Mouse (Mus musculus) embryonic facial prominence, embryonic 11.5 days (tissue): ENCODE data around the gene Ntan1. TPM values are rescaled to one million over a fixed set of nuclear protein-coding genes. Genes with fewer than 3 reads are reported as not detected.
A peak's percentile ranks its signal among the peaks of the same experiment; 100 is the strongest.

Source experiments
- ATAC-seq: fragments of 200-750 bp; cut with Nextera tagmentation; replicated peaks from 2 replicates; pipeline ENCODE4 v1.8.0; 2017; ENCODE audit warnings: low read depth; ENCODE audit not compliant: insufficient number of reproducible peaks, low FRiP score, low TSS enrichment
- DNase-seq: peaks from one replicate; pipeline ENCODE4 v3.0.0-alpha.2; 2015; ENCODE audit warnings: low spot score
- H3K27ac ChIP-seq: fragments of 300-500 bp; sonication (generic); replicated peaks from 2 replicates; pipeline ENCODE4 v1.5.1; 2014; ENCODE audit warnings: mild to moderate bottlenecking, low read depth, low read length, control low read depth
- H3K27me3 ChIP-seq: fragments of 300-500 bp; sonication (generic); 2 replicates; pipeline ENCODE4 v1.6.1; 2014; ENCODE audit warnings: mild to moderate bottlenecking, low read length, moderate library complexity, mixed read lengths; ENCODE audit not compliant: control insufficient read depth, insufficient read depth
- H3K36me3 ChIP-seq: fragments of 300-500 bp; sonication (generic); replicated peaks from 2 replicates; pipeline ENCODE4 v1.6.1; 2014; ENCODE audit warnings: low read depth, mild to moderate bottlenecking, low read length, moderate library complexity, mixed read lengths; ENCODE audit not compliant: control insufficient read depth, insufficient read depth
- H3K4me1 ChIP-seq: fragments of 300-500 bp; sonication (generic); 2 replicates; pipeline ENCODE4 v1.6.1; 2014; ENCODE audit warnings: low read length, mixed read lengths; ENCODE audit not compliant: control insufficient read depth, insufficient read depth
- H3K4me2 ChIP-seq: fragments of 300-500 bp; sonication (generic); 2 replicates; pipeline ENCODE4 v1.6.1; 2014; ENCODE audit warnings: low read depth, mild to moderate bottlenecking, control low read depth, low read length, moderate library complexity
- H3K4me3 ChIP-seq: fragments of 300-500 bp; sonication (generic); 2 replicates; pipeline ENCODE4 v1.5.1; 2014; ENCODE audit warnings: low read depth, low read length, control low read depth
- H3K9ac ChIP-seq: fragments of 300-500 bp; sonication (generic); replicated peaks from 2 replicates; pipeline ENCODE4 v1.6.1; 2014; ENCODE audit warnings: mild to moderate bottlenecking, control low read depth, low read length
- H3K9me3 ChIP-seq: fragments of 300-500 bp; sonication (generic); replicated peaks from 2 replicates; pipeline ENCODE4 v1.6.1; 2016; ENCODE audit warnings: mild to moderate bottlenecking, low read length, inconsistent platforms, mixed read lengths; ENCODE audit not compliant: control insufficient read depth
- WGBS: fragments of 180-500 bp; shearing (Covaris S2); extraction: QIAGEN DNeasy Blood & Tissue Kit; methylation state at CpG from one replicate; pipeline ENCODE4 v1.1.7; 2014; 5-methylcytosine and 5-hydroxymethylcytosine counted together
- polyA plus RNA-seq: library from polyadenylated mRNA; unstranded; fragments of >200 nt; fragmentation: Nextera tagmentation; extraction: Ambion mirVana; gene quantifications from 2 replicates; pipeline ENCODE4 v1.2.1, GENCODE M21; 2014

The Ntan1 gene
- polyA plus RNA-seq, 1 experiment from 2014 or later: 190 TPM

GRCm38 (mm10) chr16:13819394-13819743, 724 bp downstream of the Ntan1 start:
- Histone ChIP-seq H3K4me1 (no peaks in the 10 kb centered on the region), H3K4me3 (peak overlapping the region; percentile 64), H3K27me3 (no peaks in the 10 kb centered on the region), H3K4me2 (peak overlapping the region; percentile 81), H3K9ac (peak overlapping the region; percentile 74), H3K36me3 (0 out of 2 replicates have a peak, but pooled peaks cover 2% of the 10 kb centered on the region), H3K27ac (peak overlapping the region; percentile 60), H3K9me3 (no peaks in the 10 kb centered on the region)
- DNase-seq (no peak), ATAC-seq (peak; percentile 69)
- WGBS: 0% methylated on average over 36 of the region's 36 CpGs

GRCm38 (mm10) chr16:13819806-13820500, 1.3 kb downstream of the Ntan1 start:
- peak overlapping the region; percentile 74 for H3K9ac ChIP-seq
- peak overlapping the region; percentile 81 for H3K4me2 ChIP-seq
- no peaks in the 10 kb centered on the region for H3K27me3 ChIP-seq
- H3K4me3 ChIP-seq: peak overlapping the region; percentile 64
- H3K9me3 ChIP-seq: no peaks in the 10 kb centered on the region
- WGBS: 43% methylated on average over 12 of the region's 12 CpGs
- no peak for ATAC-seq
- no peak for DNase-seq
- H3K27ac ChIP-seq: no peak overlapping the region
- no peaks in the 10 kb centered on the region for H3K4me1 ChIP-seq
- 0 out of 2 replicates have a peak, but pooled peaks cover 2% of the 10 kb centered on the region for H3K36me3 ChIP-seq

GRCm38 (mm10) chr16:13820771-13821170, 2.1 kb downstream of the Ntan1 start:
- Histone ChIP-seq H3K4me1 (no peaks in the 10 kb centered on the region), H3K9ac (no peak overlapping the region), H3K27me3 (no peaks in the 10 kb centered on the region), H3K27ac (no peak overlapping the region), H3K36me3 (0 out of 2 replicates have a peak, but pooled peaks cover 2% of the 10 kb centered on the region), H3K4me2 (no peak overlapping the region), H3K9me3 (no peaks in the 10 kb centered on the region), H3K4me3 (no peak overlapping the region; the same call in 1 of the 2 replicates)
- ATAC-seq (no peak), DNase-seq (no peak)
- 97% methylated on average over 5 of the region's 5 CpGs for WGBS

GRCm38 (mm10) chr16:13825781-13826490, 7.3 kb downstream of the Ntan1 start:
- 69% methylated on average over 7 of the region's 7 CpGs for WGBS
- Histone ChIP-seq H3K4me2 (no peak overlapping the region), H3K9ac (no peak overlapping the region), H3K9me3 (no peaks in the 10 kb centered on the region), H3K4me1 (no peaks in the 10 kb centered on the region), H3K4me3 (no peak overlapping the region), H3K27ac (no peak overlapping the region), H3K36me3 (peaks cover 5% of the 10 kb centered on the region), H3K27me3 (no peaks in the 10 kb centered on the region)
- no peak for DNase-seq
- ATAC-seq: no peak

GRCm38 (mm10) chr16:13826511-13826910, 7.9 kb downstream of the Ntan1 start:
- Histone ChIP-seq H3K36me3 (peaks cover 5% of the 10 kb centered on the region), H3K4me1 (no peaks in the 10 kb centered on the region), H3K27me3 (no peaks in the 10 kb centered on the region), H3K4me3 (no peak overlapping the region), H3K4me2 (no peak overlapping the region), H3K9me3 (no peaks in the 10 kb centered on the region), H3K9ac (no peak overlapping the region), H3K27ac (no peak overlapping the region)
- DNase-seq (no peak), ATAC-seq (no peak)
- WGBS: 77% methylated on average over 4 of the region's 4 CpGs

- 87% methylated on average over 10 of the region's 10 CpGs for WGBS
- DNase-seq: no peak
Observed at GRCm38 (mm10) chr16:13830444-13830843, 11.8 kb downstream of the Ntan1 start.

GRCm38 (mm10) chr16:13831606-13832005, 13.0 kb downstream of the Ntan1 start:
- Histone ChIP-seq H3K4me2 (no peak overlapping the region), H3K27me3 (no peaks in the 10 kb centered on the region), H3K9ac (no peak overlapping the region), H3K9me3 (no peaks in the 10 kb centered on the region), H3K36me3 (peaks cover 14% of the 10 kb centered on the region), H3K4me3 (no peak overlapping the region), H3K27ac (no peak overlapping the region), H3K4me1 (no peaks in the 10 kb centered on the region)
- no peak for ATAC-seq
- no peak for DNase-seq
- 89% methylated on average over 5 of the region's 5 CpGs for WGBS

More at GRCm38 (mm10) chr16:13830444-13830843, 11.8 kb downstream of the Ntan1 start:
- H3K4me2 ChIP-seq: no peak overlapping the region
- H3K27ac ChIP-seq: no peak overlapping the region
- H3K27me3 ChIP-seq: no peaks in the 10 kb centered on the region
- no peaks in the 10 kb centered on the region for H3K4me1 ChIP-seq
- no peak for ATAC-seq
- H3K4me3 ChIP-seq: no peak overlapping the region
- peaks cover 14% of the 10 kb centered on the region for H3K36me3 ChIP-seq
- H3K9ac ChIP-seq: no peak overlapping the region
- H3K9me3 ChIP-seq: no peaks in the 10 kb centered on the region

GRCm38 (mm10) chr16:13834382-13834781, 15.7 kb downstream of the Ntan1 start:
- Histone ChIP-seq H3K9me3 (no peaks in the 10 kb centered on the region), H3K27me3 (no peaks in the 10 kb centered on the region), H3K4me1 (no peaks in the 10 kb centered on the region), H3K4me3 (no peak overlapping the region), H3K9ac (no peak overlapping the region), H3K27ac (no peak overlapping the region), H3K36me3 (peaks cover 14% of the 10 kb centered on the region), H3K4me2 (no peak overlapping the region)
- DNase-seq (no peak), ATAC-seq (no peak)
- WGBS: 94% methylated on average over 5 of the region's 5 CpGs
